Mouse (Mus musculus): Measurements from ENCODE around the gene Hist1h3b.
"Not testable (repeated sequence)": the region's sequence is repeated elsewhere in the genome, so short reads cannot be mapped to it uniquely, and the experiment has no call there.

Gene Hist1h3b

DNA sequence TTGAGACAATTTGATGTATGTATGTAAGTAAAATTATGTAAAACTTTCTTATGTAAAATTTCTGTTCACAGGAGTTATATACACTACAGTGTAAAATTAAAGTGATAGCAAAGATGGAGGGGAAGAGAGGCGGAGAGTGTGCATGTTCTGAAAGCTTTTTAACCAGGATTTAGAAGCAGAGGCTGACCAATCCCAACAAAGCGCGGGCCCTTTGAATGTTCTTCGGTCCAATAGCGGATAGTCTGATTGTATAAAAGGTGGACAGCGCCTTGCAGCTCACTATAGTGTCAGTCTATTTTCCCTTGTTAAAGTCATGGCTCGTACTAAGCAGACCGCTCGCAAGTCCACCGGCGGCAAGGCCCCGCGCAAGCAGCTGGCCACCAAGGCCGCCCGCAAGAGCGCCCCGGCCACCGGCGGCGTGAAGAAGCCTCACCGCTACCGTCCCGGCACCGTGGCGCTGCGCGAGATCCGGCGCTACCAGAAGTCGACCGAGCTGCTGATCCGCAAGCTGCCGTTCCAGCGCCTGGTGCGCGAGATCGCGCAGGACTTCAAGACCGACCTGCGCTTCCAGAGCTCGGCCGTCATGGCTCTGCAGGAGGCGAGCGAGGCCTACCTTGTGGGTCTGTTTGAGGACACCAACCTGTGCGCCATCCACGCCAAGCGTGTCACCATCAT, at the start of gene Hist1h3b:
Gene Hist1h3b, plus strand, starts transcription at position 201 of the 675 bp plus-strand sequence.
- DNase-seq (ENCODE audit: low read depth) = peak; percentile 89

DNA sequence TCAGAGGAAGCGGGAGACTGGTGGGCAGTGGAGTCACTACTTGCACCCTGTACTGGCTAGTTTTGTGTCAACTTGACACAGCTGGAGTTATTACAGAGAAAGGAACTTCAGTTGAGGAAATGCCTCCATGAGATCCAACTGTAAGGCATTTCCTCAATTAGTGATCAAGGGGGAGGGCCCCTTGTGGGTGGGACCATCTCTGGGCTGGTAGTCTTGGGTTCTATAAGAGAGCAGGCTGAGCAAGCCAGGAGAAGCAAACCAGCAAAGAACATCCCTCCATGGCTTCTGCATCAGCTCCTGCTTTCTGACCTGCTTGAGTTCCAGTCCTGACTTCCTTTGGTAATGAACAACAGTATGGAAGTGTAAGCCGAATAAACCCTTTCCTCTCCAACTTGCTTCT, 49.3 kb upstream of the Hist1h3b start:
- DNase-seq (ENCODE audit: low read depth) = not testable (repeated sequence)

DNA sequence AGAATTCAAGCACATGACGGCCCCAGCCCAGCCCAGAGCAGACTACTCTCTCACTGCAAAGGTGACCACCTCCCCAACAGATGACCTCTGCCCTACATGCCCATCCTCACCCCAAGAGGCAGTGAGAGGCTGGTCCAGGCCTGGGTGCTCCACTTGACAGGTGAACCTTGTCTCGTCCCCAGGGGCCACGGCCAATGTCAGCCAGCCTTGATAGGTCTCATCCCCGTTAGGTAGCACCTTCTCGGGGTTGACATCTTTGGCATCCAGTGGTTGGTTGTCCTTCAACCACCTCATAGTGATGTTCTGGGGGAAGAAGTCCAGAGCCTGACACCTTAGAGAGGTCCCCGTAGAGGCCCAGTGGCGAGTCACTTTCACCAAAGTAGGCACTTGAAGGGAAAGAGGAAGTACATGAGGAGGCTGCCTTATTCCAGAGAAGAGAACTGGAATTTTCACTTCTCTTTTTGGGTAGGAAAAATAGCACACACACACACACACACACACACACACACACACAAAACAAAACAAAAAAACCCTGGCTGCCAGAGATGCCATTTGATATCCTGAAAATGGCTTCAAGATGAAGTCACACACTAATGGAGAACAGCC, 46.2 kb upstream of the Hist1h3b start:
- no peak for DNase-seq (ENCODE audit: low read depth)

DNA sequence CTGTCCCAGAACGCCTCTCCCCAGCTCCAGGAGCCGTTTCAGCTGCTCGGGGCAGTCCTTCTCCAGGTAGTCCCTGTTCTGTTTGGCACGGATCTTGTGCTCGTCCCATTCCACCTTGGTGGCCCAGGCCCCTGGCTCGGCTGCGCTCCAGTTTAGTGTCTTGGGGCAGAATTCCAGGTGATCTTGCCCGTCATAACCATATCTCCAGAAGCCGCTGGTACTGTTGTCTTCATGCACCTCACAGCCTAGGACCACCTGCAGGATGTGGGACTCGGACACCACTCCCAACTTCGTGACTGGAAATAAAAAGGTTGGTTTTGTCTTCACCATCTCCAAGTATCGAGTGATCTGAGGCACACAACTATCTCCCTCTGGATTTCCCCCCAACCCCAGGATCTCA, 45.3 kb upstream of the Hist1h3b start:
- no peak for DNase-seq (ENCODE audit: low read depth)

DNA sequence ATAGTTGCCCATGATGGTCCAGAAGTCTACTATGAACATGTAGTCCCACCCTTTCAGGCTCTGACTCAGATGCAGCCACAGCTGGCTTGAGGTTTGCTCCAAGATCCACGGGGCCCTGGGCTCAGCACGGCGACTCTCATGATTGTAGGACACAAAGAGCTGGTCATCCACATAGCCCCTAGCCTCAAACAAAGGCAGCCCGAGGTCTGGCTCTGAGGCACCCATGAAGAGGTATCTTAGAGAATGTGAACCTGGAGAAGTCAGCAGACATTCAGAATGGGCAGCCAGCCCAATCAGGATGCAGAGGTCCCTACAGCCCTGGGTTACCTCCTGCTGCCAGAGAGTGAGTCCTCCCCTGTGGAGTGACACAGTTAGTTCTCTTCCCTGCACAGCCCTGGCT, 44.0 kb upstream of the Hist1h3b start:
- DNase-seq (ENCODE audit: low read depth) = no peak

DNA sequence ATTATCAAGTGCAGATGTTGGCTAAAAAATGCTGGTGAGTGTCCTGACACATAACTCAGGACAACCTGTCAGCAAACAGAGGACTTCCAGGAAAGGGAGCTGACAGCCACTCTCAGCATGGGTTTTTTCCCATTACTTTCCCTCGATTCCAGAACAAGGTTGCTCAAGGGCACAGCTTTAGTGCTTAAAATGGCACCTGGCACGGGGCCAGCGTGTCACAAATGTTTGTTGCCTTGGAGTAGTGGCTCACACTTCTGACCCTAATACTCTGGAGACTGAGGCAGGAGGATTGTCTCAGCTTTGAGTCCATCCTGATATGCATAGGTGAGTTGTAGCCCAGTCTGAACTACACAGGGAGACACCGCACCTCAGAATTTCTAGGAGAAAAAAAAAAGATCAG, 43.4 kb upstream of the Hist1h3b start:
- DNase-seq (ENCODE audit: low read depth) = no peak

DNA sequence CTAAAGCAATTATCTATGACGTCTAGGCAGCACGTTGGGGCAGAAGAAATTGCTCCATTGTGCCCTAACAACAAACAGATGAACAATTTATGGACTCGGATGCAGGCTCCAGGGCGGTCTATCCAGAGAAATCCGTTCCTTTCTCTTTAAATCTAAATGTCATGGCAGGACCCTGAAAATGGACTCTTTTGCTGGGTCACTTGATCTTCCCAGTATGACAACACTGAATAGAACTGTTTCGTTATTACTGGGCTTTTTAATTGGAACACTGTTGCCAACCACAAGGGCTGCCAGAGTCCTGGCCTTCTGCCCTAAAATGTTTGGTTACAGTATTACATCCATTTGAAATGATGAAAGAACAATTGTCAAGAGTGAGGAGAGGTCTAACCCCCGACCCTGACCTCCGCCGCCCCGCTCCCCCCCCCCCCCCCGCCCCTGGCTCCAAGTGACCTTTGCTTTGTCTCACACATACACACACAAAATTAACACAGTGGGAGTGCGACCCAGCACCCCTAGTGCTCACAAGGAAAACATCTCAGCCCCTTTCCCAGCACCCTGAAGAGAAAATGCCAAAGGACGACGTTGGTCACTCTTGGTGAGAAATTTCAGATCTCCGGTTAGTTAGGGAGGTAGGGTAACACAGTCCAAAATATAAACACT, 42.2 kb upstream of the Hist1h3b start:
- no peak for DNase-seq (ENCODE audit: low read depth)

GRCm38 (mm10) chr13:23710374-23711089, 41.5 kb upstream of the Hist1h3b start, which contains the start of gene Hfe:
Gene Hfe (minus strand): TSS chr13:23710854.
- DNase-seq (ENCODE audit: low read depth) = no peak

DNA sequence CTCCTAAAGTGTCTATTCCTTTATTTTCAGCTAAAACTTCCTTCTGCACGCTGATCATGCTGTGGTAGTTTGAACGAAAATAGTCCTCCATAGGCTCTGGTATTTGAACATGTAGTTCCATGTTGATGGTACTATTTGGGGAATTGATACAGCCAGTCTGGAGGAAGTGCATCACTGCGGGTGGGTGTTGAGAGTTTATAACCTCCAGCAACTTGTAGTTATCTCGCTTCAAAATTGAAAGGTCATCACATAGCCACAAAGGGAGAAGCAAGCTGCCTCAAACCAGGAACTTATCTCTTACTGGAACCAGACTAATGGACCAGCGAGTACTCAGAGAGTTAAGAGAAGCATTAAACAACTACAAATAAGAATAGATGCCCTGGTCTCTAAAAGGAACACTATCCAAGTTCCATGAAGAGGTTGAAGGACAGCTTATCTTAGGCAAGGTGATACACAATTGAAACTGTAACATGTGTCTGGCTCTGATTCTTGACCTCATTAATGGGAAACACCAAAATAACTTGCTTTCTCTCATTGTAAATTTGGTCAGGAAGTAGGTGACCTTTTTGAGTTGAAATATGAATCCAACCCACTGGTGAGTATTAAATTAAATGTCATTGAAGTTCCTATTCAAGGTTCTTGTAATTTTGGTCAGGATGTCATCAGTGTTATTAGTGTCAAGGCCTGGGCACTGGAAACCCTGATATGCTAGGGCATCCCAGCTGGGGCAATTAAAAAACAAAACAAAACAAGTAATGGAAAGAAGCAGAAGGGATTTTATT, 35.6 kb upstream of the Hist1h3b start:
- no peak for DNase-seq (ENCODE audit: low read depth)

DNA sequence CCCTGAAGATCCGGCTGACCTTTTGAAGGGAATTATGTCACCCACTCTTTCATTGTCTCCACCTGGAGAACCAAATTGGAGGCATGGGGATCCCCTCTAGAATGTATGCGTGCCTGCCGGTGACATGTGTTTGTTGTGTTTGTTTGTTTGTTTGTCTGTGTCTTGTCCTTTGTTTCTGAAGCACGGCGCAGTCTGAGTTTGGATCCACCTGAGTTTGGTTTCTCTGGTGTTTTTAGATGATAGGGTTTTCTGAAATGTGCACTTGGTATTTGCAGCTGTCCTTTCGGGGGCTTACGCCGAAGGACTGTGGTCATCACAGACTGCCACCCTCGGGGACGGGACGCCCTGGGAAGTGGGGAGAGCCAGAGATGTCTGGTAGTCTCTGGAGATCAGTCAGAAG, 34.9 kb upstream of the Hist1h3b start:
- no peak for DNase-seq (ENCODE audit: low read depth)

DNA sequence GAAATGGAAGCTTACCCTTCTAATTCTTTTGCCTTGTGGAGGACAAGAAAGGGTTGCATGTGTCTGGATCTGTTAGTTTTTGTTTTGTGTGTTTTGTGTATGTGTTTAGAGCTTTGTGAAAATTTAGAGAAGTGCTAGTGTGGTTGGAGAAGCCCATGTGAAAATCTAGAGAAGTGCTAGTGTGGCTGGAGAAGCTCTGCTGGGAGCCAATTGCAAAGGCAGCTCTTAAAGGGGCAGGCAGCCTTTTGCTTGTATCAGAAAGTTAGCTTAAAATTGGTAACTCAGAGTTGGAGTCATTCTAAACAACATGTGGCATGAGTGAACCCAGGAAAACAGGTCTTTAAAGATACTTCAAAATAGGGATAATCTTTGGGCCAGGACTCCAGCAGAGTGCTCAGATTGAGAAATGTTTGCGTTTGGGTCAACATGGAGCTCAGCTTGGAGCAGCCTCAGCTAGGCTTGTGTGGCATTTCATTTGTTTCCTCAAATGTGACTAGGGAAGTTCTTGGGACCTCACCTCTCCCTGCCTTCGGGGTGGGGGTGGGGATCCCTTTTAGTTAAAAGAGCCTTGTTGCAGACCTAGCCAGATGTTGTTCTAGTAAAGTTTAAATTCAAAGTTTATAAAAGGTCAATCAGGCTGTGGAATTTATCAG, 34.3 kb upstream of the Hist1h3b start:
- not testable (repeated sequence) for DNase-seq (ENCODE audit: low read depth)

GRCm38 (mm10) chr13:23724239-23724638, 27.8 kb upstream of the Hist1h3b start:
- DNase-seq (ENCODE audit: low read depth) = no peak

DNA sequence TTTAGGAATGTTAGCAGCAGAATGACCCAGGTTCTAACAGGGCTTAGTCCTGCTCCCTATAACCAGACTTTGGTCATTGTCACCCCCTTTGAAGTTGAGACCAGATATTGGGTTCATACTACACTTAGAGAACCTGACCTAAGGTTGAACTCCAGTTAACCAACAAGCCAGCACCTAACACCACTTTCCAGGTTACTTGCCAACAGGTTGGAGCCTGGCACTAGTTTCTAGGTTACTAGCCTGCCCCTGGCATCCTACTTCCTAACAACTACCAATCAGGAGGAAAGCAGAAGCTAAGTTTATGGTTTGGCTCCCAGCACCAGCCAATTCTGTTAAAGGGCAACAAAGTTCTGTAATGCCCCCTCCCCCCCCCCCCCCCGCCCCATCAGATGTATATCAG, 26.9 kb upstream of the Hist1h3b start:
- DNase-seq (ENCODE audit: low read depth) = no peak

GRCm38 (mm10) chr13:23728472-23729191, 23.4 kb upstream of the Hist1h3b start:
- no peak for DNase-seq (ENCODE audit: low read depth)

DNA sequence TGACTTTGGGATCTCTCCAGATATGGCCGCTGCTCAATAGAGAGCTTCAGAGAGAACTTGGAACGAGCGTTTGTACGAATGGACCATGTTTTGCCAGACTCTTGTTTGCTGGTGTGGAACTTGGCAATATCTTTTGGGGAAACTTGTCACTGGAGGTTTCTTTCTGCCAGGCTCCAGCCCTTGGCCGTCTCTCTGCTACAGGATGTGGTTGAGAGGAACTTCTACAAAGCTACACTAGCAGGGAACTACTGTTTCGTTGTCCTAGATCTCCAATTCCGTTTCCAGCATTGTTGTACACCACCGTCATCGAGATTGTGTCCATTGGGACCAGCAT, 22.9 kb upstream of the Hist1h3b start:
- DNase-seq (ENCODE audit: low read depth) = no peak

DNA sequence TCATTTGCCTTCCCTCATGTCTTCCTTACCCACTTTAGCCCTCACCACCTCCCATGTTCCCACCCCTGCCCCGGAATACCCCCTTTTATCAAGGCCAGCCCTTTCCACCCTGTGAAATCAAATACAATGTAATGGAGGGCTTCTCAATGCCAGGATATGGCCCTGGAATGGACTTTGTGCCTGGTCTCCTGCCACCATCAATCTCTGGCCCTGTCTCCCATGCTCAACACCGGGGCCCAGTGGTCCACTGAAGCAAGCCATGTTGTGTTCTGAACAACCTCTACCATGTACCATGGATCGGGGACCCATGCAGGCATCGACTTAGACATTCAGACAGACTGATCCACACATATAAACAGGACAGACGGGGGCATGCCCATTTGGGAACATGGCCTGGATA, 22.4 kb upstream of the Hist1h3b start:
- no peak for DNase-seq (ENCODE audit: low read depth)

DNA sequence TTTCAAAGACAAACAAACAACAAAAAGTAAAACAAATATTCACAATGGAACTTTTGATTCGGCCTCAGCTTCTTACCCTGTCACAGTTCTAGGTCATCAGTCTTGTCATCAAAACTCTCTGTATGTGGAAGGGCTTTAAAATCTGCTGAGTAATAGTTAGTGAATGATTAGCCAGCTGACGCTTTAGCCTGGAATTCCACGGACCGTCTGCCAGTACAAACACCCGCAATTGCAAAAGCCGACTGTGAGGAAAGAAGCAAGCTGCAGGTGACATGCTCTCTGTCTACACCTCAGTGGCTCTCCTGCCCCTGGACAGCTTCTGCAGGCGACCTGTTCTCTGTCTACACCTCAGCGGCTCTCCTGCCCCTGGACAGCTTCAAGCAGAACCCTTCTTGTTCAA, 21.6 kb upstream of the Hist1h3b start:
- no peak for DNase-seq (ENCODE audit: low read depth)

- DNase-seq (ENCODE audit: low read depth) = no peak
These were observed 19.8 kb upstream of the Hist1h3b start for GRCm38 (mm10) chr13:23732156-23732804.

DNA sequence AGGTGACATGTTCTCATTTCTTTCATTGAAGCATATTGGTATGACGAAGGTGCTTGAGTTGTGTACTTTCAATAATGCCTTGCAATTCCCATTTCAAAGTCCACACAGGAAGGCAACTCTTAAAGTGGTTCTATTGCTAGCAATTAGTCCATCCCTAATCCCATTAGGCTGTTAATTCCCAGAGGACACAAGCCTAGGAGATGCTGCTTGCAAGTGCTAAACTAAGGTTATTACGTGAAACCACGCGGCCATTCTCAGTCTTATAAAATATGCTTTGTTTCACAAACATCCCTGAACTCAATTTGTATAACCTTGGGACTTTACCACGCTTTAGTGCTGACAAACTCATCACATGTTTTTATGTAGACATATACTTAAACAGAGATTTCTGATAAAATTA, 15.0 kb upstream of the Hist1h3b start:
- no peak for DNase-seq (ENCODE audit: low read depth)

- no peak for DNase-seq (ENCODE audit: low read depth)
These were observed 14.0 kb upstream of the Hist1h3b start for GRCm38 (mm10) chr13:23738041-23738440.
